Mouse (Mus musculus) testis, adult 2 months (tissue): ENCODE measurements around the gene Parp8.

Source experiments
- CTCF ChIP-seq: fragments of 200-500 bp; IDR thresholded peaks from 2 replicates; pipeline ENCODE4 v1.5.1; 2012; ENCODE audit warnings: low read depth, mild to moderate bottlenecking, inconsistent platforms, low read length, moderate library complexity; ENCODE audit not compliant: control insufficient read depth, insufficient read depth, insufficient replicate concordance
- POLR2A ChIP-seq: fragments of 200-500 bp; IDR thresholded peaks from 2 replicates; pipeline ENCODE4 v1.6.1; 2012; ENCODE audit warnings: low read depth, mild to moderate bottlenecking, inconsistent platforms, low read length, moderate library complexity; ENCODE audit not compliant: control insufficient read depth

DNA sequence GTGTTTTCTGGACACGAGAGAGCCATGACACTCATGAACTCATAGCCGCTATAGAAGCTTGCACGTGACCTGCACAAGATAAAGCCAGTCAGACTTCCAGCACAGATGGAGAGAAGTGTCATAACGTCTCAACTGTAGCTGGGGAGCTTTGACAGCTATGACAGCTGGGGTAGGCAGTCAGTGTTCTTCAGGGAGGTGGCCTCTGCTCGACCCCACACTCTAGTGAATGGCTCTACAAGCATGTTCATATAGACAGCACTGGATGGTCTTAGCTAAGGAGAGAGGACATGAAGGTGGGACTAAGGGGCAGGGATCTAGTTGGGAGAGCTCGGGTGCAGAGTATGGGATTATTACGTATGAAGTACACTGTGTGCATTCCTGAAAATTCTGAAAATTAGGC lies 143.1 kb downstream of the Parp8 start:
- TF ChIP-seq CTCF, result no peak
- no peak for TF ChIP-seq POLR2A
